Mouse (Mus musculus) lung, adult 2 months (tissue): ENCODE data around the gene 4930442H23Rik. TPM values are rescaled to one million over a fixed set of nuclear protein-coding genes. Genes with fewer than 3 reads are reported as not detected.

ENCODE experiments used
- DNase-seq: peaks from one replicate; pipeline ENCODE4 v3.0.0; 2022
- H3K4me1 ChIP-seq: fragments of 200-500 bp; 2 replicates; pipeline ENCODE4 v1.6.1; 2011; ENCODE audit warnings: low read length; ENCODE audit not compliant: control insufficient read depth, insufficient read depth
- H3K4me3 ChIP-seq: fragments of 200-500 bp; replicated peaks from 2 replicates; pipeline ENCODE3; 2011; ENCODE audit warnings: low read depth, mild to moderate bottlenecking, control low read depth, low read length; ENCODE audit errors: extremely low read depth
- CTCF ChIP-seq: fragments of 200-500 bp; IDR thresholded peaks from 2 replicates; pipeline ENCODE4 v1.5.1; 2011; ENCODE audit warnings: mild to moderate bottlenecking, low read length, control low read depth; ENCODE audit not compliant: insufficient read depth
- POLR2A ChIP-seq: fragments of 200-500 bp; IDR thresholded peaks from 2 replicates; pipeline ENCODE4 v1.6.1; 2011; ENCODE audit warnings: low read depth, mild to moderate bottlenecking, control low read depth, low read length, borderline replicate concordance; ENCODE audit errors: extremely low read depth
- WGBS: fragments of 180-500 bp; shearing (Covaris S2); methylation state at CpG from one replicate; pipeline ENCODE4 v1.1.7; 2018; 5-methylcytosine and 5-hydroxymethylcytosine counted together
- polyA plus RNA-seq: library from polyadenylated mRNA; depleted of rRNA; stranded (reverse); fragments of >200 nt; gene quantifications from 2 replicates; pipeline ENCODE4 v1.2.3, GENCODE M21; 2012

Gene 4930442H23Rik
- polyA plus RNA-seq, 1 experiment: not detected

DNA sequence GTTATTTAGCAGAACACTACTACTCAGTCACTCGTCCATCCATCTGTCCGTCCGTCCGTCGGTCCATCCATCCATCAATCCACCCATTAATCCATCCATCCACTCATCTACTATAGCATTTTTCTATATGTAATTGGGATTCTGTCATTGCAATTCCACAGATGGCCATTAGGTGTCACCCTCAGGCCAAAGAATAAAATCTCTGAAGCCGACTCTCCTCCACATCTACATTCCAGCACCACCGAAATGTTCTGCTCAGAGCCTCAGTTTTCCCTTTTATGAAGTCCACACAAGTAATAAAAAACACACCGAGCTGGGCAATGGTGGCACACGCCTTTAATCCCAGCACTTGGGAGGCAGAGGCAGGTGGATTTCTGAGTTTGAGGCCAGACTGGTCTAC is 14.6 kb upstream of the 4930442H23Rik start:
- DNase-seq: peak; percentile 55
- 1% methylated on average over 9 of the region's 9 CpGs for WGBS
- TF ChIP-seq CTCF: peak; percentile 53; the same call in 1 of the 2 replicates
- no peak for TF ChIP-seq POLR2A
- Histone ChIP-seq H3K4me1 (peaks cover 3% of the 10 kb centered on the region; the same call in 1 of the 2 replicates), H3K4me3 (no peak overlapping the region)

- no peak for DNase-seq
These were observed 13.7 kb upstream of the 4930442H23Rik start for GRCm38 (mm10) chr10:81197305-81197704.

GRCm38 (mm10) chr10:81196470-81197065 is 12.9 kb upstream of the 4930442H23Rik start:
- no peak for TF ChIP-seq CTCF
- TF ChIP-seq POLR2A: no peak
- 64% methylated on average over 11 of the region's 11 CpGs for WGBS
- Histone ChIP-seq H3K4me3 (no peak overlapping the region), H3K4me1 (peaks cover 6% of the 10 kb centered on the region; the same call in 1 of the 2 replicates)
- DNase-seq: no peak

More at GRCm38 (mm10) chr10:81197305-81197704, 13.7 kb upstream of the 4930442H23Rik start:
- H3K4me1 ChIP-seq: peaks cover 6% of the 10 kb centered on the region; the same call in 1 of the 2 replicates
- 42% methylated on average over 6 of the region's 6 CpGs for WGBS
- TF ChIP-seq POLR2A: no peak
- H3K4me3 ChIP-seq: no peak overlapping the region

GRCm38 (mm10) chr10:81195300-81195699 is 11.7 kb upstream of the 4930442H23Rik start:
- TF ChIP-seq CTCF (no peak), POLR2A (no peak)
- Histone ChIP-seq H3K4me3 (no peak overlapping the region), H3K4me1 (peaks cover 8% of the 10 kb centered on the region; the same call in 1 of the 2 replicates)
- DNase-seq: no peak
- WGBS: 64% methylated on average over 4 of the region's 4 CpGs

- TF ChIP-seq POLR2A: 0 out of 2 replicates have a peak, but pooled peaks have one; percentile 7
- TF ChIP-seq CTCF: no peak
- WGBS: 11% methylated on average over 37 of the region's 37 CpGs
- H3K4me1 ChIP-seq: peaks cover 8% of the 10 kb centered on the region; the same call in 1 of the 2 replicates
- no peak overlapping the region for H3K4me3 ChIP-seq
- peak; percentile 36 for DNase-seq
These were observed 10.5 kb upstream of the 4930442H23Rik start for GRCm38 (mm10) chr10:81193991-81194774.

GRCm38 (mm10) chr10:81192968-81193501 is 9.4 kb upstream of the 4930442H23Rik start:
- DNase-seq: no peak
- 6% methylated on average over 19 of the region's 19 CpGs for WGBS
- H3K4me3 ChIP-seq: peak overlapping the region; percentile 94
- TF ChIP-seq CTCF: no peak
- peak; percentile 12; the same call in 1 of the 2 replicates for TF ChIP-seq POLR2A
- H3K4me1 ChIP-seq: 0 out of 2 replicates have a peak, but pooled peaks cover 8% of the 10 kb centered on the region

DNA sequence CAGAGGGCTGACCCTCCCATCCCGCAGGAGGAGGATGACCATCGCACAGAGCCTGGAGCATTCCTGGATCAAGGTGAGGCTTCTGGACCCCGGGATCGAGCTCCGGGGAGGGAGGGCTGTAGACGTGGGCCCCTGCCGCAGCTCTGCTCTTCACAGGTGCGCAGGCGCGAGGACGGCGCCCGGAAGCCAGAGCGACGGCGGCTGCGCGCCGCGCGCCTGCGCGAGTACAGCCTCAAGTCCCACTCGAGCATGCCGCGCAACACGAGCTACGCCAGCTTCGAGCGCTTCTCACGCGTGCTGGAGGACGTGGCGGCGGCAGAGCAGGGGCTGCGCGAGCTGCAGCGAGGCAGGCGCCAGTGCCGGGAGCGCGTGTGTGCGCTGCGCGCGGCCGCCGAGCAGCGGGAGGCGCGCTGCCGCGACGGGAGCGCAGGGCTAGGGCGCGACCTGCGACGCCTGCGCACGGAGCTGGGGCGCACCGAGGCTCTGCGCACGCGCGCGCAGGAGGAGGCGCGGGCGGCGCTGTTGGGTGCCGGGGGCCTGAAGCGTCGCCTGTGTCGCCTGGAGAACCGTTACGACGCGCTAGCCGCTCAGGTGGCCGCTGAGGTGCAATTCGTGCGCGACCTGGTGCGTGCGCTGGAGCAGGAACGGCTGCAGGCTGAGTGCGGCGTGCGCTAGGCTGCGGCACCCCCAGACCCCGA is 8.8 kb upstream of the 4930442H23Rik start:
- 1% methylated on average over 93 of the region's 93 CpGs for WGBS
- Histone ChIP-seq H3K4me1 (0 out of 2 replicates have a peak, but pooled peaks cover 8% of the 10 kb centered on the region), H3K4me3 (peak overlapping the region; percentile 94)
- peak; percentile 83 for DNase-seq
- TF ChIP-seq POLR2A (peak; percentile 88; the same call in 1 of the 2 replicates), CTCF (no peak)

- WGBS: 63% methylated on average over 18 of the region's 18 CpGs
- H3K4me3 ChIP-seq: no peak overlapping the region
These were observed 7.8 kb upstream of the 4930442H23Rik start for GRCm38 (mm10) chr10:81191342-81191982.

GRCm38 (mm10) chr10:81190912-81191321 is 7.3 kb upstream of the 4930442H23Rik start:
- Histone ChIP-seq H3K4me1 (0 out of 2 replicates have a peak, but pooled peaks cover 8% of the 10 kb centered on the region), H3K4me3 (no peak overlapping the region)
- WGBS: 49% methylated on average over 6 of the region's 6 CpGs
- TF ChIP-seq POLR2A: no peak
- TF ChIP-seq CTCF: peak; percentile 36; the same call in 1 of the 2 replicates
- no peak for DNase-seq

More at GRCm38 (mm10) chr10:81191342-81191982, 7.8 kb upstream of the 4930442H23Rik start:
- DNase-seq: peak; percentile 13
- 0 out of 2 replicates have a peak, but pooled peaks cover 8% of the 10 kb centered on the region for H3K4me1 ChIP-seq
- no peak for TF ChIP-seq CTCF
- TF ChIP-seq POLR2A: no peak
